Comparison of ENCODE assay signal across 9 mouse cellular contexts in the genomic region with DNA sequence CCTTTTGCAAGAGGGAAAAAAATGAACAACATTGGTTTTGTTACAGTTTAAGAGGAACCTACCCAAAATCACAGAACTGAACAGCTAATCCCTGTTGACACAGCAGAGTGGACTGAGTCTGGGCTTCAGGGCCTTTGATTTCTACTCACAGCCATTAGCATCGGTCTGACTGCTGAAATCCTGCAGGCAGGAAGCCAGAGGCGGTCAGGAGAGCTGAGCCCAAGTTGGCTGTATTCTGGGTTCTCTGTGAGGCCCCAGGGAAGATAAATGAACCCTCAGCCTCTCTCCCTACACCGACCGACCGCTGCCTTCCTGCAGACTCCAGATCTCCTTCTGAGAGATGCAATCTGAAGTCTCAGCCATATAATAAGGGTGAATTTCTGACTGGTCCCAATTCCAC.
DNase-seq lines count a peak whose midpoint lies in the region; ATAC-seq and TF ChIP-seq lines count a peak whose summit lies in the region.
"Had no signal": no experiment of that assay in that cellular context is flagged by ENCODE, and none has a peak within 500 bp of the region (broad histone marks: within the 10 kb centered on the region; RNA-seq: fewer than 3 reads in every experiment).

No protein-coding gene starts in this region.

- peak; percentile 65 for DNase-seq in adrenal gland, postnatal 14 days
- DNase-seq in adrenal gland, adult 2 months, result no peak
- peak; percentile 72 for DNase-seq in lung, embryonic 14.5 days
- no peak for DNase-seq in lung, postnatal 36 days
- peak; percentile 60 for DNase-seq in gastrocnemius, postnatal 10 days
- no peak for DNase-seq in forebrain, embryonic 11.5 days (ENCODE audit: low spot score)
- DNase-seq in thymus, postnatal 25 days, result no peak

- ATAC-seq in lung, embryonic 14.5 days (ENCODE audit: insufficient read depth), result no peak
- no peak for ATAC-seq in limb, embryonic 12.5 days (ENCODE audit: insufficient number of reproducible peaks, insufficient read depth, low FRiP score, low TSS enrichment, low read depth)
- no peak for ATAC-seq in forebrain, embryonic 11.5 days (replicated peaks; ENCODE audit: low FRiP score)

- no peaks in the 10 kb centered on the region for H3K9me3 ChIP-seq in lung, embryonic 14.5 days (ENCODE audit: low read depth, low read length)
- H3K9me3 ChIP-seq in limb, embryonic 12.5 days, result no peaks in the 10 kb centered on the region
- H3K9me3 ChIP-seq in forebrain, embryonic 11.5 days (ENCODE audit: control insufficient read depth, low read length), result no peaks in the 10 kb centered on the region

- TF ChIP-seq CTCF in lung, embryonic 14.5 days (IDR thresholded peaks at IDR 0.05; ENCODE audit: low read depth), result no peak

- no peaks in the 10 kb centered on the region for H3K27me3 ChIP-seq in lung, embryonic 14.5 days (ENCODE audit: insufficient read depth, low read length)
- H3K27me3 ChIP-seq in limb, embryonic 12.5 days, result no peaks in the 10 kb centered on the region
- H3K27me3 ChIP-seq in forebrain, embryonic 11.5 days (ENCODE audit: control insufficient read depth, insufficient read depth, low read length), result no peaks in the 10 kb centered on the region

- H3K36me3 ChIP-seq in lung, embryonic 14.5 days (ENCODE audit: insufficient read depth), result no peaks in the 10 kb centered on the region
- H3K36me3 ChIP-seq in limb, embryonic 12.5 days, result no peaks in the 10 kb centered on the region
- H3K36me3 ChIP-seq in forebrain, embryonic 11.5 days (ENCODE audit: control insufficient read depth, insufficient read depth, low read length), result no peaks in the 10 kb centered on the region

- no peak overlapping the region for H3K27ac ChIP-seq in lung, embryonic 14.5 days (ENCODE audit: low read depth)
- 0 out of 2 replicates have a peak overlapping the region, but pooled peaks have one; percentile 9 for H3K27ac ChIP-seq in limb, embryonic 12.5 days
- no peak overlapping the region for H3K27ac ChIP-seq in forebrain, embryonic 11.5 days (ENCODE audit: low read depth, low read length)
- H3K27ac ChIP-seq: liver, embryonic 14.5 days had no signal

- WGBS in lung, embryonic 14.5 days, result 28% methylated on average over 5 of the region's 5 CpGs
- whole genome bisulfite sequencing in limb, embryonic 12.5 days, result 26% methylated on average over 5 of the region's 5 CpGs
- 52% methylated on average over 5 of the region's 5 CpGs for WGBS in forebrain, embryonic 11.5 days

- no peak overlapping the region for H3K9ac ChIP-seq in lung, embryonic 14.5 days
- no peak overlapping the region for H3K9ac ChIP-seq in limb, embryonic 12.5 days (replicated peaks)
- no peak overlapping the region for H3K9ac ChIP-seq in forebrain, embryonic 11.5 days (ENCODE audit: low read length)
- H3K9ac ChIP-seq: liver, embryonic 14.5 days had no signal

- H3K4me3 ChIP-seq in lung, embryonic 14.5 days (ENCODE audit: low read depth, low read length), result no peak overlapping the region
- no peak overlapping the region for H3K4me3 ChIP-seq in limb, embryonic 12.5 days (replicated peaks)
- H3K4me3 ChIP-seq in forebrain, embryonic 11.5 days (ENCODE audit: low read depth, low read length), result no peak overlapping the region

- H3K4me2 ChIP-seq in lung, embryonic 14.5 days, result no peak overlapping the region
- no peak overlapping the region for H3K4me2 ChIP-seq in limb, embryonic 12.5 days
- H3K4me2 ChIP-seq in forebrain, embryonic 11.5 days (ENCODE audit: low read depth, low read length, severe bottlenecking), result no peak overlapping the region

- no peaks in the 10 kb centered on the region; the same call in 1 of the 2 replicates for H3K4me1 ChIP-seq in lung, embryonic 14.5 days (ENCODE audit: insufficient read depth)
- H3K4me1 ChIP-seq in limb, embryonic 12.5 days (replicated peaks), result peaks cover 5% of the 10 kb centered on the region
- no peaks in the 10 kb centered on the region for H3K4me1 ChIP-seq in forebrain, embryonic 11.5 days (replicated peaks; ENCODE audit: control insufficient read depth, insufficient read depth, low read length)

Comparison
In these comparisons a context has a peak if more than half of its experiments do, and no peak if none do; other contexts are left out.
1. DNase-seq: peak in adrenal gland, postnatal 14 days (single experiment), lung, embryonic 14.5 days (single experiment) and gastrocnemius, postnatal 10 days (single experiment); none in adrenal gland, adult 2 months (single experiment), lung, postnatal 36 days (single experiment), forebrain, embryonic 11.5 days (single experiment) and thymus, postnatal 25 days (single experiment).